Mouse (Mus musculus) megakaryocyte progenitor cell, adult 5-6 weeks (primary cell): Measurements from ENCODE around the gene Spaca6. TPM values are rescaled to one million over a fixed set of nuclear protein-coding genes. Genes with fewer than 3 reads are reported as not detected.
"Not testable (repeated sequence)": the region's sequence is repeated elsewhere in the genome, so short reads cannot be mapped to it uniquely, and the experiment has no call there.

Experiments used
- ATAC-seq: replicated peaks from 2 replicates; pipeline ENCODE4 v1.8.0; 2016; ENCODE audit warnings: mild to moderate bottlenecking, moderate TSS enrichment, inconsistent platforms; ENCODE audit not compliant: poor library complexity
- total RNA-seq, 2 experiments: library from RNA; stranded (forward) in 1 of 2; stranded (reverse) in 1 of 2; fragments of 157-497, 149-512 nt in 1 of 2; fragments of 200-1000 nt in 1 of 2; gene quantifications; 2 replicates each; pipeline versions ENCODE4 v1.2.3 to v1.2.4; 2015 to 2017

The Spaca6 gene
- total RNA-seq, 2 experiments from 2014 or later: 1.0 to 3.4 TPM

DNA sequence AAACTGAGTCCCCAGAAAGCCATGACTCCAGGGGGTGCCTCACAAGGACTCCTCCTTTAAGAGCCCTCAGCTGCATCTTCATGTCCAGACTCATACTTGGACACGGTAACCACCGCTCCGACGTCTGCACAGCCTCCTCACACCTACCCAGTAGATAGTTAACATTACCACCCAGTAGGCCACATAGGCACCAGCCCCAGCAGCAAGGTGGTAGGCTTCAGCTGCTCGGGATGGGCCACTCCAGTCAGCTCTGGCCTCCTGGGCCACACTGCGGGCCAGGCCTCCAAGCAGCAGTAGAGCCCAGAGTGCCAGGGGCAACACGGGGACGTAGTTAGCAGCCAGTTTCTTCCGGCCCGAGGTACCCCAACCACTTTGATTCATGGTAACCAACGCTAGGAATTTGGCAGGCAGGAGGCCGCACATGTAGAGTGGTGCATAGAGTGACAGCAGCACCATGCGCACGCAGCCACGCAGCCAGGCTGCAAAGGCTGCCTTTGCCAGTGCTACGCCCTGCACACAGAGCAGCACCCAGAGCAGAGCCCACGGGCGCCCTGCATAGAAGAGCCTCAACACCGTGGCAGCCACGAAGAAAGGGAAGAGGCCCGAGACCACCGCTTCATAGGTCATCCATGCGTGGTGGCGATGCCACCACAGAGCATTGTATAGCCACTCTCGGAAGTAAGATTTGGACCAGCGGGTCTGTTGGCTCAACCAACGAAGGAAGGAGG is 16.7 kb downstream of the Spaca6 start:
- no peak for ATAC-seq

DNA sequence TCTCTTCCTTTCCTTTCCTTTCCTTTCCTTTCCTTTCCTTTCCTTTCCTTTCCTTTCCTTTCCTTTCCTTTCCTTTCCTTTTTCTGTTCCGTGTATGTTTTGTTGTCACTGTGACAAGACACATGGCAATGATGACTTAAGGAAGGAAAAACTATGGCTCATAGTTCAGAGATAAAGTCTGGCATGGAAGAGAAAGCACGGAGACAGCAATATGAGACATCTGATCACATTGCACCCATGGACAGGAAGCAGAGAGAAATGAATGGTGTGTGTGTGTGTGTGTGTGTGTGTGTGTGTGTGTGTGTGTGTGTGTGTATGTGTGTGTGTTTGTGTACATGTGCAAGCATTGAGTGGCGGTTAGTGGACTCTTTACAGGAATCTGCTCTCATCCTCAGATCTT is 17.6 kb downstream of the Spaca6 start:
- ATAC-seq: not testable (repeated sequence)

DNA sequence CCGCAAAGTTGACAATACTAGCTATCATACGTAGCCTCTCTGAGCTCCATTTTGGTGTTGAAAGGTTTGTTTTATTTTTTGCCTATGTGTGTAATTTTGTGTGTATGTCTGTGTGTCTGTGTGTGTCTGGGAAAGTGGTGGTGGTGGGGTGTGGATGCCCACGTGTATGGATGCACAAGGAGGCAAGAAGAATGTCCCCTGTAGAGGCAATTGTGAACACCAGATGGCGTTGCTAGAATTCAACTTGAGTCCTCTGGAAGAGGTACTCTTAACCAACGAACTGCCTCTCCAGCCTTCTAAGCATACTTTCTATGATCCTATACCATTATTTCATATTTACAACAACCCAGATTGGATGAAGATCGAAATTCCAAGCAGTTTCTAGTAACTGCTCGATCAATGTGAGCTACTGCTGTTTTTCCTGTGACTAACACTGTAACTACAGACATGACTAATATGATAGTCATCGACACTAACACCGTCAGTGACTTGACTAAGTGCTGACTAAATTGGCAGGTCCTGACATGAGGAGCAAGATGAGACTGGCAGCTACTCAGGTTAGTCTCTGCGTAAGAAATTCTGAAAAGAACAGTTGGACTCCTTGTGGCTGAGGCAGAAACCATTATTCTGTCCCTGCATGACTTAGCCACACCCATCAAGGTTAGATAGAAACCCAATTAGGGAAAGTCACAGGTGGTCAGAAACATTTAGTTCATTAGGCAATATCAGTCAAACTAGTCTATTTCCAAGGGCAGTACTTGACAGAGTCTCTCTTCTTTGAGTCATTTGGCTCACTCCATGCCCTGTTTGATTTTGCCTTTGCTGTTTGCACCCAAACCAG is 18.4 kb downstream of the Spaca6 start:
- ATAC-seq: peak; percentile 67

DNA sequence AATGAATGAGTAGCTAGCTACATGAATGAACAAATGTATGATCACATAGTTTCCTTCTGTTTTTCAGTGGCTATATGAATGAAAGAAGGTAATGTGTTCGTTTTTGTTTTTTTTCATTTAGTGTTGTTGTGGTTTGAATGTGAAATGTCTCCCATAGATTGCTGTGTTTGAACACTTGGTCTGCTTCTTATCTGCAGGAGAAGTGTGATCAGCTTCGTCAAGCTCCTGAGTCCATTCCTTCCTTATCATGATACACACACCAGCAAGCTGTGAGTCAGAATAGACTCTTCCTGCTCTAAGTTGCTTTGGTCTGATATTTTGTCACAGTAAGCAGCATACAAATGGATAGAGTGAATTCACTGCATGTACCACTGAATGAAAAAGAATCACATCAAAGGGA is 22.0 kb downstream of the Spaca6 start:
- peak; percentile 81 for ATAC-seq

DNA sequence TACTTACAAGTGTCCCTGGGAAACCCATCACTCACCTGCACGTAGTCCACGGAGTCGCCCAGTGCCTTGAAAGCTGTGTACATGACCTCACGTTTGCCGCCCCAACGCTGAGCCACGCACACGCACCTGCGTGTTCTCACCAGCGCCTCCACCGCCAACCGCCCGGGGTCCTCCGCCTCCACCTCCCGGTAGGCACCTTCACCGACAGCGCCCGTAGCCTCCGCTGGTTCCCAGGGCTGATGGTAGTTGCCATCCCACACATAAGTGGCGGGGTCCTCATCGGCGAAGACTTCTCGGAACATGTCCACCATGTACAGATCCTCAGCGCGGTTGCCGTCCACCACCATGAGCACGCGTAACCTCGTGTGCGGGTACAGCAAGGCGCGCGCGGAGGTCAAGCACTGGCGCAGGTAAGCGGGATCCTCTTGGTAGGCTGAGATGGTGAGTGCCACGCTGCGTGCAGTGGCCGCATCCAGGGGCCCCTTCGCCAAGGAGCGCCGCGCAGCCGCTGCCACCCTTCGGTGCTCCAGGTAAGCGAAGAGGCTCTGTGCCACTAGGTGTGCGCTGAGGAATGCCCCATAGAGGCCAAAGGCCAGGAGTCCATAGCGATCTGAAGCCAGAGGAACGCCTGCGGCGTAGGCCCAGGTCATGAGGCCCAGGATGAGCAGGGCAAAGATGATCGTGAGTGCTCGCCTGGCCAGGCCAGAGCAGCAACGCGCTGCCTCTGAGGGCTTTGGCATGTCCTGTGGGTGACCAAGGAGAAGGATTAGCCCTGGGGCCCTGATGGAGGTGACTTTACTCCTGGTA is 23.2 kb downstream of the Spaca6 start:
- no peak for ATAC-seq

DNA sequence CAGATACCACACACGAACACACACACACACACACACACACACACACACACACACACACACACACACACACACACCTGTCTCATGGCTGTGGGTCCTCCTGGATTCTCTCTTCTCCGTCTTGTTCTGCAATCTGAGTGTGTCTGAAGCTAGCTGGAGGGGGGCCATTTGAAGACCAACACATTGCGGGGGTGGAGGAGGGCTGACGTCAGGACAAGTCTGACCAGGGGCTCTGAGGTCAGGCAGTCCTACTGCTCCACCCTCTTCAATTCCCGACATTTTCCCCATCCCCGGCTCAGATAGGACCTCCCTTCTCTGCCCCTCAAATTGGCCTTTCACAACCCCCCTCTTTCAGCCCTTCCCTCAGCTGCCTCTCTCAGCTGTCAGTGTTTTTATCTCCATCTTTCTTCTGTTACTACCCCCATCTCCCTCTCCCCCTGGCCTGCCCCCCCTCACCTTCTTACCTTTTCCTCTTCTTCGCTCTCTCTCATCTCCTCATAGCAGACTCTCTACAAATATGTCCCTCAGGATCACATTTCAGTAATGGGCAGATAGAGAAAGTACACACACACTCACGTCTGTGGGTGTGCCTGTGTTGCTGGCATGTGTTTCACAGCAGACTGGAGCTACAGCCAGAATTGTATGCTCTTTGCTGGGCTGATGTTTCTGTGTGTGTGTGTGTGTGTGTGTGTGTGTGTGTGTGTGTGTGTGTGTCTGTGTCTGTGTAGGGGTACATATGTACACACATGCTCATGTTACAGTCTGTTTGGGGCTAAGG is 28.3 kb downstream of the Spaca6 start, which contains the start of gene Has1:
TSS of gene Has1 (minus strand) at position 142 of the 775 bp plus-strand sequence.
- no peak for ATAC-seq

DNA sequence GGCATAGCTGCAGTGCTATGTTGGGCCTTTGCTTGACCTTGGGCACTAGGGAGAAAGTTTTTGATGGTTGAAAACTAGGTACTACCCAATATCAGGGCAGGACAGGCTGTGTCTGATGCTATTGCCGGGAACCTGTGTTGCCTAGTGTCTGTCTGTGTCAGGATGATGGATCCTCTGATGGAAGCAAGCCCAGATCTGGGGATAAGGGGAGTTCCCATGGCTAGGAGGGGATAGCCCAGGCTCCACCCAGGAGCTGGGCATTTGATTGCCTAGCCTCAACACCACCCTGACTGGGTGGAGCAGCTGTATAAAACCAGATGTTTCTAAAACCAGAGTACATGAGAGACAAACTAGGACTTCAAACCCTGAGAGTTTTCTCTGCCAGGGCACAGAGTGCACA is 29.7 kb downstream of the Spaca6 start:
- no peak for ATAC-seq

DNA sequence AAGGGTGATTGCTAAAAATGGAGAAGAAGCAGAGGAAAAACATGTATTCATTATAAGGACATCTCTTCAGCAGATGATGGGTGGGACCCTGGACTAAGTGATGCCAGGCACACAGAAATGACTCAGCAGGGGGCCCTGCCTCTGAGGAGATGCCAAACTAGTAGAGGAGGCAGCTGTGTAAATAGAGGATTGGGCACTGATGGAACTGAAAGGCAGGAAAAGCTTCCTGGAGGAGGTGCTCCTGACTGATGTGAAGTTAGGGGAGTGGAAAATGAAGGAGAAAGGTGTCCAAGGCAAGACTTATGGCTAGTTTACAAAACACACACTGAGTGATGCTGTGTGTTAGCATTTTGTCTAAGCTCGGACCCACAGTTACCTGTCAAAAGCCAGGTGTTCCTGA is 30.5 kb downstream of the Spaca6 start:
- no peak for ATAC-seq

DNA sequence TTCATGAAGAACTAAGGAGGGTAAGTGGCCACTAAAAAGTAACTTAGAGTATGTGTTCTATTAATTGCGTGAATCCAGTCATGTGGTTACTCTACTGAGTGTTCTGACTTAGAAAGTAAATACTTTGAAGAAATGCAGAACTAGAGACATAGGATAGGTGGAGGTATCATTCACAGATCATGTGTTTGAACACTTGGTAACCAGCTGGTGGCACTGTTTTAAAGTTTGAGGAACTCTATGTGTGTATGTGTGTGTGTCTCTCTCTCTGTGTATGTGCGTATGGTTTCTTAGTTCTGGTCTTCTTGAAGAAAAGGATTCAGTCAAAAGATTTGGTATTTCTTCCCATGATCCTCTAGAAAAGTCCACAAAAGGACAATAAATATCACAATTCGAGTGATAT is 33.2 kb downstream of the Spaca6 start:
- peak; percentile 88 for ATAC-seq

DNA sequence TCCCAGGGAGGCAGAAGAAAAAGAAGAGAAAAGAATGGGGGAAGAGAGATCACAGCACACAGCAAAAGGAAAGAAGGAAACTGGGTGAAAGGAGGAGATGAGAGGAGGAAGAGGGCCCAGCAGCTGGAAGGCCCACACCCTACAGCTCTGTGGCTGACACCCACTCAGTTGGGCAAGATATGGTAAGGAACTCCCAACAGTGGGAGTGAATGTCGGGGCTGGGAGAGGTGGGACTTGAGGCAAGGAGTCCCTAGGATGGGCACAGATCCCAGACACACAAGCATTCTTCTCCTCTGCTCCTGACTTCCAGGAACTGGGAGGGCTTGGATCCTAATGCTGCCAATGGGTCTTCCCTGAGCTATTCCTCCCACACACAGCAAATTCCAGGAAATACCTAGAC is 35.4 kb downstream of the Spaca6 start:
- ATAC-seq: no peak

DNA sequence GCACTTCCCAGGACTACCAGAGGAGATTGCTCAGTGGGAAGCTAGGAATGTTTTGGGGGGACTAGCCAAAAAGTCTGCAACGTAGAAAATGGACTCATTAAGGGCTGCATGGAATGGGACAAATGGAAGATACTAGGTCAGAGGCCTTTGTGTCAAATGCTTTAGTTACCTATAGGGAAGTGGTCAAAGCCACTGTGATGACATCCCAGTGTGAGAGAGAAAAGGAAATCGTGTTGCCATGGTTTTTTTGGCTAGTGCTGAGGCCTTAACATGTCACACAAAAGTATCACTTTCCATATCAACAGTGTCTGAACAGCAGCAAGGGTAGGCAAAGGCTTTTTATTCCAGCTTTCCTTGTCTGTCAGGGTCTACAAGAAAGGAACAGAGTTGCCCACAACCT is 38.2 kb downstream of the Spaca6 start:
- peak; percentile 91 for ATAC-seq

DNA sequence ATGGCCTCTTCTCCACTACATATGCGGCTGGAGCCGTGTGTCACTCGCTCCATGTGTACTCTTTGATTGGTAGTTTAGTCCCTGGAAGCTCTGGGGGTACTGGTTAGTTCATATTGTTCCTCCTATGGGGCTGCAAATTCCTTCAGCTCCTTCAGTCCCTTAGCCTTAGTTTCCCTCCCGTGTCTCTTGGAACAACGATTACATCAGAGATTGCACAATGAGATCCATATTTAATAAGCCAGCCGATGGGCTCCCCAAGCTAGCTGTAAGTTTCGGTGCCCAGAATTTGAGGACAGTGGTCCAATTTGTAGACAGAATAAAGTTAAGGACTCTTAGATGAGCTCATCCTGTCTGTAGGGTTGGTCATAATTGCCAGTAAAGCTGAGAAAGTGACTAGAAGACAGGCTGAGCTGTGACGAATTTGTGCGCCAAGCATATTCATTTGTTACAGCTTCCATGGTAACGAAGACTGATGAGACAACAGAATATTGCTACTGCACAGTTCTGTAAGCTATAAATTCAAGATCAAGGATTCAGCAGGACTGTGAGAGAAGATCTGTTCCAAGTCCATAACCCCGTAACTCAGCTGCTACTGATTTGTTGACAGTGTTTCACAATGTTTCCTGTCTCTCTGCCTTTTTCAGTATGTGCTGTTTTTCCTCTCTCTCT is 40.0 kb downstream of the Spaca6 start:
- ATAC-seq: no peak

DNA sequence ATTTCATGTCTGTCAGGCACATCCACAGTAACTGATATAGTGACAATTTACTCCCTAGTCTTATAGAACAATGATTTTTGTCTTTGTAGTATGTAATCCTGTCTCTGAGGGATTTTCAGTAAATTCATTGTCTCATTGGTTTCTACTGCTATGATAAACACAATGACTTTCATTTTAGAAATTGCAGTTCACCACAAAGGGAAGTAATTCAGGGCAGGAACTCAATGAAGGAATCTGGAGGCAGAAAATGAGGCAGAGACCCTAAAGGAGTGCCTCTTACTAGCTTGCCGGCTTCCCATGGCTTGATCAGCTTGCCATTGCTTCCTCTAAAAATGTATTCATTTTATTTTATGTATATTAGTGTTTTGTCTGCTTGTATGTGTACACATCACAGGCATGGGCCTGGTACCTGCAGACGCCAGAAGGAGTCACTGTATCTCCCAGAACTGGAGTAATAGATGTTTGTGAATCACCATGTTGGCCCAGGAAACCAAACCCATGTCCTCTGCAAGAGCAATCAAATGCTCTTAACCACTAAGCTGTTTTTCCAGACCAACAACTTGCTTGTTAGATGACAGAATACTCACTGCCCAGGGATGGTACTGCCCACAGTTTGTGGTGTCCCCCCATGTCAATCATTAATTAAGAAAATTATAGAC is 44.1 kb downstream of the Spaca6 start:
- ATAC-seq: peak; percentile 38

DNA sequence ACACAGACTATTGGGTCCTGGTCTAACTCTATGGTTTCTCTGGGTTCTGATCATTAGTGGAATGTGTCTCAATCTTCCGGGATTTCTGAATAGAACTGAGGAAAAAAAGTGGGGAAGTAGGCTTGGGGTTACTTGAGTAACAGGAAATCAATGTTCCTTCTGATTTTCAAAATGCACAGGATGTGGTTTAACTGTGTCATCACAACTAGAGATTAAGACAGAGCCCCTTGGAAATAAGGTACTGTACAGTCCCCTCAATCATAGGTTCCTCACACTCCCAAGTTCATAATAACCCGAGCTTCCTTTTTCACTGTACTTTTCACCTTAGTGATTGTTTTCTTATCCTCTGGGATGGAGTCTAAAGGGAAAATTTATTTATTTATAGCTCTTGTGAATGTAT is 44.7 kb downstream of the Spaca6 start:
- ATAC-seq: peak; percentile 87

DNA sequence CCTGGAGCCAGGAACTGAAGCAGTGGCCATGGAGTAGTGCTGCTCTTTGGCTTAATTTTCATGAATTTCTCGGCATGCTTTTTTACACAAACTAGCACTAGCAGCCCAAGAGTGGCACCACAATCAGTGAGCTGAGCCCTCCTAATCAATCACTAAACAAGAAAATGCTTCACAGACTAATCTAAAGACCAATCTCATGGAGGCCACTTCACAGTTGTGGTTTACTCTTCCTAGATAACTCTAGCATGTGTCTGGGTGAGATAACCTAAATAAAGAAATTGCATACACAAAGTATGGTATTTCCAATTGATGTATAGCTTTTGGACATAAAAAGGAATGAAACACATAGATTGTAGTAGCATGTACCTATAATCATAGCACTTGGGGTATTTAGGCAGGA is 52.4 kb downstream of the Spaca6 start:
- ATAC-seq: 0 out of 2 replicates have a peak, but pooled peaks have one; percentile 39

DNA sequence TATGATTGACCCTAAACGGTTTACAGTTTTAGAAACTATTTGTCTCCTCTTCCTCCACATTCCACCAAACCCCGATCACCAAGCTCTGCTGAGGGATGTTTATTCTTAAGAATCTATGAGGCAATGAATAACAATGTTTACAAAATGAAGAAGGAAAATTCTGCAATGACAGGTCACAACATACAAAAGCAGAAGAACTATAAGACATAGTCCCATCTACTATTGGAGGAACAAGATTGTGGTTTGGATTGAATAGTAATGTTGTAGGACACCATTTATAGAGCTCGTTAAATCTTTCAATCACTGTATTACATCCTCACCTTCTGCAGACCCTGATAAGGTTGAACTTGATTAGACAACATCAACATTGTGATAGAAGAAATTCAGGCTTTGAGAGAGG is 55.7 kb downstream of the Spaca6 start:
- ATAC-seq: peak; percentile 45

DNA sequence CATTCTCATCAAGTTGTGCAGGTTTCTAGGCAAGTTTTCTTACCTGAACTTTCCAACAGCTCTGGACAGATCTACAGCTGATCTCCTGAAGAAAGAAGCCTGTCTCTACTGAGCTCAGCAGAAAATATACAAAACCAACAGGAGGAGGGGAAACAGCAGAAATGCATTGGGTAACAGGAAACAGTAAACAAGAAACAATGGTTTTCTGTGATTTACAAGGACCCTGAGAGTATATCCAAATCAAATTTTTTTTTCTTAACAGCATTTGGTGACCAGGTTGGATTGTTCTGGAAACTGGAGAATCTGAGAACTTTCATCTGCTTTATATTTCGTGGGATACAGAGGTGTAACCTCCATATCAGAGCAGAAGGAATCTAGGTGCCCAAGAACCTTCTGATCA is 56.9 kb downstream of the Spaca6 start, which contains the start of gene Fpr1:
TSS of gene Fpr1 (minus strand) at position 101 of the 400 bp plus-strand sequence.
- ATAC-seq: no peak

DNA sequence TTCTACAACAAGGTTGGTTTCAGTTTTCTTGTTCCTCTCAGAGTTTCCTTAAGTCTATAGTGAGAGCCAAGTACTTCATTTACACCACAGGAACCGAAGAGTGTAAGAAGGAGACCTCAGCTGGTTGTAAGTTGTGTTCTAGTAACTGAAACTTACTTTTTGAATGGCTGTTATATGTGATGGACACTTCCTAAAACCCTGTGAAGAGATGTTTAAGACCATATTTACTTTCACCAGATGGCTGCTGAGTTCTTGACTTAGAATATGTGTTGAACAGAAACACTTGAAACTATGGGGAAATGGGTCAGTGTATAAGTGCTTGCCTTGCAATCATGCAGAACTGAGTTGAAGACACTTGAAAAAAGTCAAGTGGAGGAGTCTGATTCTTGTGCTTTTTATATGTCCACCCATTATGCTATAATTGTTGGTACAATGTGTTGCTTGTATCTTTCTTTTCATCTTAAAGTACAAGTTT is 60.9 kb downstream of the Spaca6 start, which contains the start of the genes Fpr2 and Fpr3:
TSS of gene Fpr2 (plus strand) at position 51 of the 475 bp plus-strand sequence.
TSS of gene Fpr3 (plus strand) at position 79 of the 475 bp plus-strand sequence.
- 0 out of 2 replicates have a peak, but pooled peaks have one; percentile 8 for ATAC-seq
